Mouse (Mus musculus) hindbrain, embryonic 13.5 days (tissue): ENCODE data around the gene Pou5f1. TPM values are rescaled to one million over a fixed set of nuclear protein-coding genes. Genes with fewer than 3 reads are reported as not detected.
A peak's percentile ranks its signal among the peaks of the same experiment; 100 is the strongest.
"Not testable (repeated sequence)": the region's sequence is repeated elsewhere in the genome, so short reads cannot be mapped to it uniquely, and the experiment has no call there.

Experiments
- ATAC-seq: fragments of 200-750 bp; cut with Nextera tagmentation; 2 replicates; pipeline ENCODE4 v1.8.0; 2017; ENCODE audit warnings: moderate TSS enrichment; ENCODE audit not compliant: low FRiP score
- H3K27ac ChIP-seq: fragments of 300-500 bp; sonication (generic); 2 replicates; pipeline ENCODE4 v1.5.1; 2015; ENCODE audit warnings: inconsistent platforms, mild to moderate bottlenecking, moderate library complexity
- H3K27me3 ChIP-seq: fragments of 300-500 bp; sonication (generic); 2 replicates; pipeline ENCODE4 v1.6.1; 2015; ENCODE audit warnings: mild to moderate bottlenecking, inconsistent platforms
- H3K36me3 ChIP-seq: fragments of 300-500 bp; sonication (generic); 2 replicates; pipeline ENCODE4 v1.6.1; 2015; ENCODE audit warnings: mild to moderate bottlenecking, inconsistent platforms
- H3K4me1 ChIP-seq: fragments of 300-500 bp; sonication (generic); replicated peaks from 2 replicates; pipeline ENCODE4 v1.6.1; 2015; ENCODE audit warnings: inconsistent platforms
- H3K4me2 ChIP-seq: fragments of 300-500 bp; sonication (generic); 2 replicates; pipeline ENCODE4 v1.6.1; 2015; ENCODE audit warnings: inconsistent platforms, mild to moderate bottlenecking, moderate library complexity
- H3K4me3 ChIP-seq: fragments of 300-500 bp; sonication (generic); 2 replicates; pipeline ENCODE4 v1.5.1; 2015; ENCODE audit warnings: mild to moderate bottlenecking, inconsistent platforms
- H3K9ac ChIP-seq: fragments of 300-500 bp; sonication (generic); 2 replicates; pipeline ENCODE4 v1.6.1; 2015; ENCODE audit warnings: mild to moderate bottlenecking, inconsistent platforms
- H3K9me3 ChIP-seq: fragments of 300-500 bp; sonication (generic); 2 replicates; pipeline ENCODE4 v1.6.1; 2016; ENCODE audit warnings: inconsistent platforms
- WGBS: fragments of 180-500 bp; shearing (Covaris S2); methylation state at CpG from one replicate; pipeline ENCODE4 v1.1.7; 2015; 5-methylcytosine and 5-hydroxymethylcytosine counted together
- polyA plus RNA-seq: library from polyadenylated mRNA; unstranded; fragments of >200 nt; fragmentation: Nextera tagmentation; extraction: Ambion mirVana; gene quantifications from 2 replicates; pipeline ENCODE4 v1.2.1, GENCODE M21; 2015

The Pou5f1 gene
- polyA plus RNA-seq, result not detected in 2 replicates

- H3K4me3 ChIP-seq, result no peak within 1 kb of the TSS
- no peak for ATAC-seq
- no peak within 1 kb of the TSS for H3K9ac ChIP-seq
- no peak within 1 kb of the TSS for H3K27ac ChIP-seq
- H3K4me1 ChIP-seq, result no peaks in the 10 kb centered on the region
- no peaks in the 10 kb centered on the region for H3K36me3 ChIP-seq
- peaks cover 54% of the 10 kb centered on the region for H3K27me3 ChIP-seq
- 26% methylated on average over 13 of the region's 13 CpGs for WGBS
- H3K4me2 ChIP-seq, result no peak within 1 kb of the TSS
- no peaks in the 10 kb centered on the region for H3K9me3 ChIP-seq
Observed at GRCm38 (mm10) chr17:35505776-35506175, at the start of gene Pou5f1. TSS of gene Pou5f1 (plus strand) at chr17:35506018.

DNA sequence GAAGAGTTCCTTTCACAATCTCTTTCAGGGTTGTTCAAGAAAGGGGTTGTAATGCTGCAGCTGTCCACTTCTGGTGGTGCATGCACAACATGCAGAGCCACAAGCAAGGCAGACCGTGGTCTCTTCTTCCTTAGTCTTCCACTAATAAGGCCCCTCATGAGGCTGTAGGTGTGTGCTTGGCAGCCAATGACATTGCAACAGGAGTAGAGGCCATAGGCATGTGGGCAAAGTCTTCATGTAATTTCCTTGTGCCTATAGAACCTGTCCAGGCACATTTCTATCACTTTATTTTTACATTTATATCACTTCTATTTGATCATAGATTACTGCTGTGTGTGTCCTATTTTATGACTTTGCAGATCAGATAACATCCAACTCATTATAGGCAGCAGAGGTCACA lies 47.6 kb upstream of the Pou5f1 start:
- not testable (repeated sequence) for H3K9ac ChIP-seq, H3K4me3 ChIP-seq, H3K27me3 ChIP-seq, H3K36me3 ChIP-seq, H3K27ac ChIP-seq, H3K9me3 ChIP-seq, H3K4me2 ChIP-seq, ATAC-seq, H3K4me1 ChIP-seq
- WGBS, result no CpG with 5 or more reads among the region's 1 CpGs

DNA sequence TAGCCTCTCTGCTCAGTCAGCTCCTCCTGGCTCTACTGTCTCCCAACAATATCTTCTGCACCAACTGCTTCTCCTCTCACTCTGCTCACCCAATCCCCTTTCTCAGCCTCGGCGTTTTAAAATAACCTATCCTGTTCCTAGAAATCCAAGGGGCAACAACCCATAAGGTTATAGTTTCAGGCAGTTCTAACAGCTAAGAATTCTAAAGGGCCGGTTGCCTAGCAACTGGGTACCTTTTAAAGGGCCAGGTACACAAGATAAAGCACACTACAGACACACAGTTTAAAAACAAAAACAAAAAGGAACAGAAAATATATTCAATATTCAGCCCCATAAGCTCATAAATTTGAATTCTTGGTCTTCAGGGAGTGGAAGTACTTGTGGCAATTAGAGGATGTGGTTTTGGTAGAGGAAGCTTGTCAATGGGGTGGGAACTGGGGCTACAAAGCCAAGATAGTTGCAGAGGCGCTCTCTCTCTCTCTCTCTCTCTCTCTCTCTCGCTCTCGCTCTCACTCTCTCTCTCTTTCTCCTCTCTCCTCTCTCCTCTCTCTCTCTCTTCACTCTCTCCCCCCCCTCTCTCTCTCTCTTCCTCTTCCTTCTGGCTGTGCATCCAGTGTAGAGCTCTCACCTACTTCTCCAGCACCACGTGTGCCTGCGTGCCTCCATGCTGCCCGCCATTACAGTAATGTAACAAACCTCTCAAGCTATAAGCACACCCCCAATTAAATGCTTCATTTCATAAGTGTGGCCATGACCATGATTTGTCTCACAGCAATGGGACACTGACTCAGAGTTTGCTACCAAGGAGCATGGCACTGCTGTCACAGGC lies 45.1 kb upstream of the Pou5f1 start:
- H3K36me3 ChIP-seq, H3K27ac ChIP-seq, H3K4me1 ChIP-seq, H3K4me2 ChIP-seq, H3K9me3 ChIP-seq, H3K27me3 ChIP-seq, H3K4me3 ChIP-seq, H3K9ac ChIP-seq: not testable (repeated sequence)
- peak; percentile 43; the same call in 1 of the 2 replicates for ATAC-seq
- no CpG with 5 or more reads among the region's 9 CpGs for WGBS

GRCm38 (mm10) chr17:35465651-35466050 lies 40.2 kb upstream of the Pou5f1 start:
- 5% methylated on average over 8 of the region's 8 CpGs for WGBS
- not testable (repeated sequence) for ATAC-seq

GRCm38 (mm10) chr17:35468936-35469335 lies 36.9 kb upstream of the Pou5f1 start:
- ATAC-seq, H3K36me3 ChIP-seq, H3K4me2 ChIP-seq, H3K9me3 ChIP-seq, H3K27ac ChIP-seq, H3K9ac ChIP-seq, H3K4me3 ChIP-seq: not testable (repeated sequence)
- Histone ChIP-seq H3K4me1 (peaks cover 12% of the 10 kb centered on the region), H3K27me3 (peaks cover 41% of the 10 kb centered on the region)
- 52% methylated on average over 3 of the region's 3 CpGs for WGBS

More at GRCm38 (mm10) chr17:35465651-35466050, 40.2 kb upstream of the Pou5f1 start:
- not testable (repeated sequence) for H3K9me3 ChIP-seq, H3K27ac ChIP-seq, H3K36me3 ChIP-seq, H3K4me3 ChIP-seq, H3K9ac ChIP-seq, H3K4me2 ChIP-seq
- Histone ChIP-seq H3K27me3 (peaks cover 24% of the 10 kb centered on the region), H3K4me1 (peaks cover 11% of the 10 kb centered on the region)

DNA sequence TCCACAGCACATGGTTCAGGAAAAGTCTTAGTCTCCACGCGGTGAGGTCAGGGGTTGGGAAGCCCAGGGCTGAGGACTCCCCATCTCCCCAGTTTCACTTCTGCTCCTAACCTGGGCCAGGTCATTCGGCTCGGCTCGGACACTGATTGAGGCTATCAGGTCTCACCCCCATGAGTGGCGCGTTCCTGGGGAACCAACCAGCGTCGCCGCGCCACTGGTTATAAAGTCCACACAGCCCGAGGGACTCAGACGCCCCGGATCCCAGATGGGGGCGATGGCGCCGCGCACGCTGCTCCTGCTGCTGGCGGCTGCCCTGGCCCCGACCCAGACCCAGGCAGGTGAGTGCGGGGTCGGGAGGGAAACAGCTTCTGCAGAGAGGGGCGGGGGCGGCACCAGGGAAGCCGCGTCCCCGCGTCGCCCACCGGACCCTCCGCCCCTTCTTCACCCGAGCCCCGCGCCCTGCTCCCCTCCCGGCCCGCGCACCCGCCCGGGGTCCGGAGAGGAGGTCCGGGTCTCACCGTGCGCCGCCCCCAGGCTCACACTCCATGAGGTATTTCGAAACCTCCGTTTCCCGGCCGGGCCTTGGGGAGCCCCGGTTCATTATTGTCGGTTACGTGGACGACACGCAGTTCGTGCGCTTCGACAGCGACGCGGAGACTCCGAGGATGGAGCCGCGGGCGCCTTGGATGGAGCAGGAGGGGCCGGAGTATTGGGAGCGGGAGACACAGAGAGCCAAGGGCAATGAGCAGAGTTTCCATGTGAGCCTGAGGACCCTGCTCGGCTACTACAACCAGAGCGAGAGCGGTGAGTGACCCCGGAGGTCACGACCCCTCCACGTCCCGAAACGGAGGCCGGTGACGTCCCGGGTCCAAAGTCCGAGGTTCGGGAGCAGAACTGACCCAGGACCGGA lies 35.7 kb upstream of the Pou5f1 start, which contains the start of gene H2-Q10:
Gene H2-Q10 (plus strand): TSS at position 248 of the 910 bp plus-strand sequence.
- no peak; the same call in 1 of the 2 replicates for ATAC-seq
- H3K4me1 ChIP-seq, result peaks cover 12% of the 10 kb centered on the region
- H3K36me3 ChIP-seq, result no peaks in the 10 kb centered on the region
- H3K4me3 ChIP-seq, result peak within 1 kb of the TSS; percentile 44
- no peak within 1 kb of the TSS for H3K27ac ChIP-seq
- H3K9me3 ChIP-seq, result no peaks in the 10 kb centered on the region
- 1% methylated on average over 79 of the region's 80 CpGs for WGBS
- H3K4me2 ChIP-seq, result peak within 1 kb of the TSS; percentile 71
- H3K9ac ChIP-seq, result peak within 1 kb of the TSS; percentile 66; the same call in 1 of the 2 replicates
- H3K27me3 ChIP-seq, result peaks cover 45% of the 10 kb centered on the region

DNA sequence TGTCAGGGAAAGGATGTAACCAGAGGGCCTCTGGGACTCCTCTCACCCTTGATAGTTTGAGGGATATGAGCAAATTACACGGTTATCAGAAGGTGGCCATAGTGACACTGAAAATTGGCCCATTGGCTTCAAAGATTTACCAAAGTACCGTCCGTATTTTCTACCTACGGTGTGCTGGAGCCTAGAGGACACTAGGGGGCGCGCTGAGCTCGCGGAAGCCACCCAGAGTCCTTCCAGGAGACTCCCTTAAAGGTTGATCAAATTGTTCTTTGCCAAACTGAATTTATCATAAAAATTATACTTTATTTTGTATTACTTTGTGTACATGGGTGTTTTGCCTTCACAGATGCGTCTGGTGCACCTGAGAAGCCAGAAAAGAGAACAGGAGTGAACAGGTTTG lies 21.8 kb upstream of the Pou5f1 start:
- Histone ChIP-seq H3K36me3 (no peaks in the 10 kb centered on the region), H3K4me2 (no peak overlapping the region), H3K9ac (no peak overlapping the region), H3K9me3 (no peaks in the 10 kb centered on the region), H3K27me3 (no peaks in the 10 kb centered on the region), H3K27ac (no peak overlapping the region), H3K4me1 (0 out of 2 replicates have a peak, but pooled peaks cover 3% of the 10 kb centered on the region), H3K4me3 (no peak overlapping the region)
- 1% methylated on average over 9 of the region's 9 CpGs for WGBS
- ATAC-seq, result no peak

DNA sequence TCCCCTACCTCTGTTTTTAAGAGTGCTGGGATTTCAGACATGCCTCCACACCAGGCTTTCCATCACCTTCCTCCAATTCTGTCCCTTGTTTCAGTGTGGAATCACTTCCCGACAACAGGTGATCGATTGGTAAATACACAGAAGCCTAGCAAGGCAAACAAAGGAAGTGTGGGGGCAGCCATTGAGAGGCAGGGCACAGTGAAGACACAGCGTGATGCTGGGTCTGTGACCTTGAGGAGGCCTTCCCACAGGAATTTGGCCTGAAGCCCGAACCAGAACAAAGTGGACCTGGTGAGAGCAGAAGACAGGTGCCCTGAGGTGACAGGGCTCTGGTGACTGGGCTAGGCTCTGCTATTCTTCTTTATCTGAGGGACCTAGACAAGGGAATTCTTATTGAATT lies 20.1 kb upstream of the Pou5f1 start:
- Histone ChIP-seq H3K4me3 (no peak overlapping the region), H3K27ac (no peak overlapping the region), H3K9me3 (no peaks in the 10 kb centered on the region), H3K36me3 (no peaks in the 10 kb centered on the region), H3K4me2 (no peak overlapping the region), H3K4me1 (peaks cover 7% of the 10 kb centered on the region; the same call in 1 of the 2 replicates), H3K27me3 (no peaks in the 10 kb centered on the region), H3K9ac (no peak overlapping the region)
- 22% methylated on average over 4 of the region's 4 CpGs for WGBS
- no peak for ATAC-seq

GRCm38 (mm10) chr17:35486726-35487125 lies 19.1 kb upstream of the Pou5f1 start:
- Histone ChIP-seq H3K4me3 (no peak overlapping the region), H3K36me3 (no peaks in the 10 kb centered on the region), H3K9ac (no peak overlapping the region), H3K27ac (no peak overlapping the region), H3K27me3 (no peaks in the 10 kb centered on the region), H3K9me3 (no peaks in the 10 kb centered on the region), H3K4me2 (no peak overlapping the region), H3K4me1 (peaks cover 7% of the 10 kb centered on the region; the same call in 1 of the 2 replicates)
- 65% methylated on average over 10 of the region's 10 CpGs for WGBS
- ATAC-seq, result no peak

GRCm38 (mm10) chr17:35488041-35488440 lies 17.8 kb upstream of the Pou5f1 start:
- no peak overlapping the region for H3K4me2 ChIP-seq
- H3K4me3 ChIP-seq, result no peak overlapping the region
- H3K27ac ChIP-seq, result no peak overlapping the region
- no peaks in the 10 kb centered on the region for H3K27me3 ChIP-seq
- no peaks in the 10 kb centered on the region for H3K9me3 ChIP-seq
- H3K36me3 ChIP-seq, result no peaks in the 10 kb centered on the region
- H3K4me1 ChIP-seq, result peaks cover 7% of the 10 kb centered on the region; the same call in 1 of the 2 replicates
- 100% methylated on average over 2 of the region's 2 CpGs for WGBS
- no peak for ATAC-seq
- H3K9ac ChIP-seq, result no peak overlapping the region

GRCm38 (mm10) chr17:35490320-35490719 lies 15.5 kb upstream of the Pou5f1 start:
- no peaks in the 10 kb centered on the region for H3K9me3 ChIP-seq

DNA sequence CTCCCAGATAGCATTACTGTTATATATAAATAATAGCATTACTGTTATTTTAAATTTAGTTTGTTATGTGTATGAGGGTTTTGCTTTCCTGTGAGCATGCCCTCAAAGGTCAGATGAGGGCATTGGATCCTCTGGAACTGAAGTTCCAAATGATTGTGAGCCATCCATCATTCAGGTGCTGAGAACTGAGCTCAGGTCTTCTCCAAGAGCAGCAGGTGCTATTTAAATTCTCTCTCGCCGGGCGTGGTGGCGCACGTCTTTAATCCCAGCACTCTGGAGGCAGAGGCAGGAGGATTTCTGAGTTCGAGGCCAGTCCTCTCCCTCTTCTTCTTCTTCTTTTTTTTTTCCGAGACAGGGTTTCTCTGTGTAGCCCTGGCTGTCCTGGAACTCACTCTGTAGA lies 8.7 kb upstream of the Pou5f1 start:
- 93% methylated on average over 7 of the region's 7 CpGs for WGBS
- Histone ChIP-seq H3K27ac (no peak overlapping the region), H3K36me3 (no peaks in the 10 kb centered on the region), H3K4me1 (no peaks in the 10 kb centered on the region), H3K4me2 (no peak overlapping the region), H3K9ac (no peak overlapping the region), H3K9me3 (no peaks in the 10 kb centered on the region), H3K4me3 (no peak overlapping the region), H3K27me3 (no peaks in the 10 kb centered on the region)
- no peak for ATAC-seq

More at GRCm38 (mm10) chr17:35490320-35490719, 15.5 kb upstream of the Pou5f1 start:
- Histone ChIP-seq H3K27ac (0 out of 2 replicates have a peak overlapping the region, but pooled peaks have one; percentile 0), H3K4me1 (peaks cover 7% of the 10 kb centered on the region; the same call in 1 of the 2 replicates), H3K9ac (no peak overlapping the region), H3K36me3 (no peaks in the 10 kb centered on the region), H3K27me3 (no peaks in the 10 kb centered on the region), H3K4me3 (no peak overlapping the region), H3K4me2 (no peak overlapping the region)
- no peak for ATAC-seq
- 53% methylated on average over 5 of the region's 5 CpGs for WGBS
